Mouse (Mus musculus) bone marrow macrophage, adult 2 months (primary cell): ENCODE results near the gene Rnf208.

Experiments
- CTCF ChIP-seq: IDR thresholded peaks from 2 replicates; pipeline ENCODE4 v1.5.1; 2012; ENCODE audit warnings: low read depth, mild to moderate bottlenecking, low read length, moderate library complexity
- POLR2A ChIP-seq: IDR thresholded peaks from 2 replicates; pipeline ENCODE4 v1.6.1; 2012; ENCODE audit warnings: mild to moderate bottlenecking, low read depth, low read length, borderline replicate concordance

DNA sequence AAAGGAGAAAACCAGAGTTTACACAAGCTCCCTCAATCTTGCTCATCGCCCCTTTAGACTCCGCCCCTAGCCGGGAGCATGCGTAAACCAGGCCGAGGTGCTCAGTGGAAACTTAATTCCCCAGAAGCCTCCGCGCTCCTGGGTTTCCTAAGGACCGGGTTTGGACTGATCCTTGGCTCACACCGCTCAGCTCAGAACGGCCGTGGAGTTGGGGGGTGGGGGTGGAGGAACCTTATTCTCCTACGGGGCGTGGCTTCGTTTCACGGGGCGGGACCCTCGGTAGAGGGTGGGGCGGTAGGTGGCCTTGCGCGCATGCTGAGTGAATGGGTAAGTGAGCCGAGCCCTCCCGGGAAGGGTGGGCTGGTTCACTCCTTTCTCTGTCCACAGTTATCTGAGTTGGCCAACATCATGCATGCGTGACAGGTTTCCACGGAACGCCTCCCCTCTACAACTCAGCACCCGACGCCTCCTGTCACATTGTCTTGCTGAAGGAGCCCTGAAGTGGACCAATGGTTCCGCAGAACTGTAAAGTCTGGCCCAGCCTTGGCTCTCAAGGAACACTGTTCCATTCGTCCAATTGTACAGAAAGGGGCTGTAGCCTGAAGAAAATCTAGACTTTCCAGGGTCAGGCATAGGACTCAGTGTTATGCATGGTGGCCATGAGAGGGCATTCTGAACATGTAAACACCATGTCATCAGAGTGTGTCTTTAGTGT, 1.2 kb upstream of the Rnf208 start:
- no peak for TF ChIP-seq CTCF
- TF ChIP-seq POLR2A: no peak
